Mouse (Mus musculus) thymus, postnatal 10 days (tissue): ENCODE measurements around the gene 4933424G06Rik.

Source experiments
- DNase-seq, 2 experiments: peaks; one replicate each; pipeline ENCODE4 v3.0.0; 2021; ENCODE audit warnings: low spot score in 2 of 2

The 4933424G06Rik gene

GRCm38 (mm10) chr1:36768786-36769185, 58.8 kb downstream of the 4933424G06Rik start:
- DNase-seq: no peak

GRCm38 (mm10) chr1:36769951-36770350, 60.0 kb downstream of the 4933424G06Rik start:
- no peak for DNase-seq

- DNase-seq: no peak
These were observed 61.0 kb downstream of the 4933424G06Rik start for GRCm38 (mm10) chr1:36770998-36771397.

- DNase-seq: no peak
These were observed 62.4 kb downstream of the 4933424G06Rik start for GRCm38 (mm10) chr1:36772198-36772934.

- no peak for DNase-seq
These were observed 70.8 kb downstream of the 4933424G06Rik start for GRCm38 (mm10) chr1:36780793-36781192.

- DNase-seq: no peak
These were observed 72.5 kb downstream of the 4933424G06Rik start for GRCm38 (mm10) chr1:36782476-36782875.

- DNase-seq: peak; percentile 52 to 81
These were observed 74.6 kb downstream of the 4933424G06Rik start for GRCm38 (mm10) chr1:36784365-36785134.

GRCm38 (mm10) chr1:36785238-36785641, 75.3 kb downstream of the 4933424G06Rik start:
- DNase-seq: no peak

GRCm38 (mm10) chr1:36786377-36786776, 76.4 kb downstream of the 4933424G06Rik start:
- no peak for DNase-seq

GRCm38 (mm10) chr1:36789416-36789815, 79.5 kb downstream of the 4933424G06Rik start:
- no peak for DNase-seq

- DNase-seq: no peak
These were observed 86.8 kb downstream of the 4933424G06Rik start for GRCm38 (mm10) chr1:36796711-36797110.

- peak; percentile 38 to 53 for DNase-seq
These were observed 87.5 kb downstream of the 4933424G06Rik start for GRCm38 (mm10) chr1:36797481-36797880.

- no peak for DNase-seq
These were observed 90.5 kb downstream of the 4933424G06Rik start for GRCm38 (mm10) chr1:36800379-36801011.

GRCm38 (mm10) chr1:36804259-36804658, 94.3 kb downstream of the 4933424G06Rik start:
- no peak for DNase-seq

- DNase-seq: no peak
These were observed 94.9 kb downstream of the 4933424G06Rik start for GRCm38 (mm10) chr1:36804833-36805232.

GRCm38 (mm10) chr1:36806181-36806905, 96.4 kb downstream of the 4933424G06Rik start:
- no peak for DNase-seq

GRCm38 (mm10) chr1:36807086-36807485, 97.1 kb downstream of the 4933424G06Rik start:
- DNase-seq: no peak
